Mouse (Mus musculus): ENCODE measurements at regions not wholly inside any gene's neighbourhood (a gene's known extent, or its start where the extent isn't known, plus 50 kb on each side); places are given as distances from the start of the nearest gene placed in this dataset.

DNA sequence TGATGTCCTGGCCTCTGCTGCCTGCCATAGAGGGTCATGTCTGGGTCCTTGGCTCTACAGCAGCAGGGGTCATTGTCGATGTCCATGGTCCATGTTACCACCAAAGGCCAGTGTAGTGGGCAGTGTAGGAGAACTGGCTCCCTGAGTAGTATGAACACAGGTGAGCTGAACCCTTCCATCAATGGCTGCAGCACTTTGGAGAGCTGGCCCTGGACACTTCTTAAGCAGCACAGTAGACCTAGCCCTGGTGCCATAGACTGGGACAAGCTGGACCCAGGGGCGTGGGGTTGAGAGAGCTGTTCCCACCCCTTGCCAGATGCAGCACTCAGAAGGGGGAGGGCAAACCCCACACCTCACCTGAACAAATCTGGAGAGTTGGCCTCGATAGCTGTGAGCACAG is 120.0 kb upstream of the A730009L09Rik start:
- Histone ChIP-seq H3K9me3 (ENCODE audit: control insufficient read depth, low read length) (no peaks in the 10 kb centered on the region), H3K36me3 (ENCODE audit: control insufficient read depth, insufficient read depth, low read length) (no peaks in the 10 kb centered on the region), H3K27me3 (ENCODE audit: control insufficient read depth, insufficient read depth, low read length) (no peaks in the 10 kb centered on the region), H3K4me2 (ENCODE audit: low read depth, severe bottlenecking) (no peak overlapping the region), H3K4me3 (ENCODE audit: low read depth, low read length) (no peak overlapping the region), H3K27ac (replicated peaks; ENCODE audit: low read depth, low read length) (no peak overlapping the region), H3K9ac (ENCODE audit: low read length) (no peak overlapping the region), H3K4me1 (ENCODE audit: control insufficient read depth, insufficient read depth, low read length) (no peaks in the 10 kb centered on the region)
- DNase-seq (ENCODE audit: low spot score) (no peak), ATAC-seq (ENCODE audit: insufficient number of reproducible peaks, low FRiP score, low TSS enrichment, low read depth) (no peak)
- 90% methylated on average over 3 of the region's 3 CpGs for WGBS

DNA sequence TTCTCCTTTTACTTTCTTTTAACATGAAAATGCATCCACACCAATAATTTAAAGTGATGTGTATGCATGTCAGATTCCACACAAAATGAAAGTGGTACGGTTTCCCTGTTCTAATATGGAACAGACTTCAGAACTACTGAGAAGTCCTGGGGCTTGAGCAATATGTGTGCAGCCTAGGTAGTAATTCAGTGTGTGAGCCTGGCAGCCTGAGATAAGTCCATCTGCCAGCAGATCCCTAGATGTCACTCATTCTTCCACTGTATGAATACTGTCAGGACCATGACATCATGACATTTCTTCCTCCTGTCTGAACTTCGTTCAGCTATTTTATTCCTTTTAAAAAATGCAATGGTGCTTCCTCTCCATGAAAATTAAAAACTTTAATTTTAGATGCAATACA is 93.3 kb upstream of the A730009L09Rik start:
- Histone ChIP-seq H3K27me3 (ENCODE audit: control insufficient read depth, insufficient read depth, low read length) (no peaks in the 10 kb centered on the region), H3K9me3 (ENCODE audit: control insufficient read depth, low read length) (no peaks in the 10 kb centered on the region), H3K4me2 (ENCODE audit: low read depth, severe bottlenecking) (no peak overlapping the region), H3K4me3 (ENCODE audit: low read depth, low read length) (no peak overlapping the region), H3K9ac (ENCODE audit: low read length) (no peak overlapping the region), H3K27ac (replicated peaks; ENCODE audit: low read depth, low read length) (no peak overlapping the region), H3K4me1 (ENCODE audit: control insufficient read depth, insufficient read depth, low read length) (no peaks in the 10 kb centered on the region), H3K36me3 (ENCODE audit: control insufficient read depth, insufficient read depth, low read length) (no peaks in the 10 kb centered on the region)
- 0 out of 2 replicates have a peak, but pooled peaks have one; percentile 51 for ATAC-seq (ENCODE audit: insufficient number of reproducible peaks, low FRiP score, low TSS enrichment, low read depth)
- 81% methylated on average over 2 of the region's 2 CpGs for WGBS
- DNase-seq (ENCODE audit: low spot score): no peak

DNA sequence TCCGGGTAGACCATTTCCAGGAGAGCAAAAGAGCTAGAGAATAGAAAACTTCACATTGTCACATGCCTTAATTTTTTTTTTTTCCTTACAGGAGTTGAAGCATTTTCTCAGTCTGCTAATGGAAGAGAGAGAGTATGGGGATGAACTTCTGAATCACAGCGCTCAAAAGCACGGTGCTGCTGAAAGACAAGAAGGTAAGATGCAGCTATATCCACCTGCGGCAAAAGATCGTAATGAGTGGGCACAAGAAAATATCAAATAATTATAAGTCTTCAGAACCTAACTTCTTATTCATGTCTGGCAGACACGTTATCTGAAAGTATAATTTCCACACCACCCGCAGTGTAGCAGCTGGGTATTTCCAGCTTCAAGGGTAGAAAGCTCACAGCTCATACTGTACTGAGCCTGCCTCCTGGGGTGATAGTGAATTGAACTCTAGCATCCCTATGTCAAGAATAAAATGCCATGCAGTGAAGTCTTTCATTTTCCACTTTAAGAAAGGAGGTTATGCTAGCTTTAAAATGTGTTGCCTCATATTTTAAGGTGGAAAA is 87.9 kb upstream of the A730009L09Rik start:
- Histone ChIP-seq H3K9me3 (ENCODE audit: control insufficient read depth, low read length) (no peaks in the 10 kb centered on the region), H3K4me2 (ENCODE audit: low read depth, severe bottlenecking) (no peak overlapping the region), H3K36me3 (ENCODE audit: control insufficient read depth, insufficient read depth, low read length) (no peaks in the 10 kb centered on the region), H3K4me1 (ENCODE audit: control insufficient read depth, insufficient read depth, low read length) (no peaks in the 10 kb centered on the region), H3K27ac (replicated peaks; ENCODE audit: low read depth, low read length) (no peak overlapping the region), H3K27me3 (ENCODE audit: control insufficient read depth, insufficient read depth, low read length) (no peaks in the 10 kb centered on the region), H3K4me3 (ENCODE audit: low read depth, low read length) (no peak overlapping the region), H3K9ac (ENCODE audit: low read length) (no peak overlapping the region)
- DNase-seq (ENCODE audit: low spot score): no peak
- WGBS: 84% methylated on average over 7 of the region's 7 CpGs
- ATAC-seq (ENCODE audit: insufficient number of reproducible peaks, low FRiP score, low TSS enrichment, low read depth): no peak

DNA sequence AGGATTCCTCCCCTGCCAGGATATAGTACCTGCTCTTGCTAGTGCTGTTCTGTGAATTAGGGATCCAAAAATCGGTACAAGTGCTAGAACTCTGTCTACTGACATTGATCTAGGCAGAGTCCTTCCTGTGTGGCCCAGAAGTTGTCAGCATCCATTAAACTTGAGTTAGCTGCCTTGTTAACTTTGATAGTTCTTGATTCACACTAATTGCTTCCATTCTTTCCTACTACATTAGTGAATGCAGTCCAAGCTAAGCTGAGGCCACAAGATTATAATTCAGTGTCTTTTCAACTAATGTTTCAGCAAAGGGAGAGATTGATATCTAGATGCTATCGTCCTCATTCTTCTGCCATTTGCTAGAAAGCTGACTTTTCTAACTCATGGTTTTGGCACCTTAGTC is 58.3 kb upstream of the A730009L09Rik start:
- Histone ChIP-seq H3K27me3 (ENCODE audit: control insufficient read depth, insufficient read depth, low read length) (no peaks in the 10 kb centered on the region), H3K36me3 (ENCODE audit: control insufficient read depth, insufficient read depth, low read length) (no peaks in the 10 kb centered on the region), H3K4me2 (ENCODE audit: low read depth, severe bottlenecking) (no peak overlapping the region), H3K4me3 (ENCODE audit: low read depth, low read length) (no peak overlapping the region), H3K4me1 (ENCODE audit: control insufficient read depth, insufficient read depth, low read length) (no peaks in the 10 kb centered on the region), H3K9me3 (ENCODE audit: control insufficient read depth, low read length) (no peaks in the 10 kb centered on the region), H3K9ac (ENCODE audit: low read length) (no peak overlapping the region), H3K27ac (replicated peaks; ENCODE audit: low read depth, low read length) (no peak overlapping the region)
- DNase-seq (ENCODE audit: low spot score) (no peak), ATAC-seq (ENCODE audit: insufficient number of reproducible peaks, low FRiP score, low TSS enrichment, low read depth) (no peak)
- WGBS: 58% methylated on average over 2 of the region's 2 CpGs

DNA sequence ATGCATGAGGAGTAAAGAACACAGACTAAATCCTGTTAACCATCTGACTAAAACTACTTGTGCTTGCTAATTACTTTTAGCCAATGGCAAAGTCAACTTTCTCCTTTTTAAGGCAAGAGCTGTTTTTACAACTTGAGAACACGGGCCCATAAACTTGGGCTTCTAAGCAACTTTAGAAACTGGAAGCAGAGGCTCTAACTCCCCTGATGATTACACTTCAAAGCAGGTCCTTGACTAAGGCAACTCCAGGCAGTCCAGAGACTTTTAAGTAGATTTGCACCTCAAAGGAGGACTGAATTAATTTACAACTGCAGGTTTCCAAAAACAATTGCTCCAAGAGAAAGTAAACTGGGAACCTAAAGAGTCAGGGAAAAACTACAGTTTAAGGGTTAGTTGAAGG is 52.8 kb upstream of the A730009L09Rik start:
- Histone ChIP-seq H3K4me1 (ENCODE audit: control insufficient read depth, insufficient read depth, low read length) (no peaks in the 10 kb centered on the region), H3K9ac (ENCODE audit: low read length) (no peak overlapping the region), H3K27me3 (ENCODE audit: control insufficient read depth, insufficient read depth, low read length) (no peaks in the 10 kb centered on the region), H3K4me2 (ENCODE audit: low read depth, severe bottlenecking) (no peak overlapping the region), H3K36me3 (ENCODE audit: control insufficient read depth, insufficient read depth, low read length) (no peaks in the 10 kb centered on the region), H3K4me3 (ENCODE audit: low read depth, low read length) (no peak overlapping the region), H3K27ac (replicated peaks; ENCODE audit: low read depth, low read length) (no peak overlapping the region), H3K9me3 (ENCODE audit: control insufficient read depth, low read length) (no peaks in the 10 kb centered on the region)
- DNase-seq (ENCODE audit: low spot score): no peak
- 0 out of 2 replicates have a peak, but pooled peaks have one; percentile 13 for ATAC-seq (ENCODE audit: insufficient number of reproducible peaks, low FRiP score, low TSS enrichment, low read depth)
- WGBS: 3% methylated on average over 1 of the region's 1 CpGs

Measured in limb, embryonic 11.5 days (tissue).